Mouse (Mus musculus) c-Kit-positive CD71-positive TER-119-positive erythroid progenitor cells, embryonic 14.5 days (primary cell): Measurements from ENCODE around the gene 2310009B15Rik.

Experiments
- DNase-seq: peaks from one replicate; pipeline ENCODE4 v3.0.0-alpha.2; 2013; ENCODE audit warnings: low spot score

The 2310009B15Rik gene

GRCm38 (mm10) chr1:138856101-138856950, at the start of gene 2310009B15Rik:
2310009B15Rik (minus strand) TSS chr1:138856852.
- peak; percentile 72 for DNase-seq

GRCm38 (mm10) chr1:138906256-138906655, 49.6 kb upstream of the 2310009B15Rik start:
- no peak for DNase-seq

DNA sequence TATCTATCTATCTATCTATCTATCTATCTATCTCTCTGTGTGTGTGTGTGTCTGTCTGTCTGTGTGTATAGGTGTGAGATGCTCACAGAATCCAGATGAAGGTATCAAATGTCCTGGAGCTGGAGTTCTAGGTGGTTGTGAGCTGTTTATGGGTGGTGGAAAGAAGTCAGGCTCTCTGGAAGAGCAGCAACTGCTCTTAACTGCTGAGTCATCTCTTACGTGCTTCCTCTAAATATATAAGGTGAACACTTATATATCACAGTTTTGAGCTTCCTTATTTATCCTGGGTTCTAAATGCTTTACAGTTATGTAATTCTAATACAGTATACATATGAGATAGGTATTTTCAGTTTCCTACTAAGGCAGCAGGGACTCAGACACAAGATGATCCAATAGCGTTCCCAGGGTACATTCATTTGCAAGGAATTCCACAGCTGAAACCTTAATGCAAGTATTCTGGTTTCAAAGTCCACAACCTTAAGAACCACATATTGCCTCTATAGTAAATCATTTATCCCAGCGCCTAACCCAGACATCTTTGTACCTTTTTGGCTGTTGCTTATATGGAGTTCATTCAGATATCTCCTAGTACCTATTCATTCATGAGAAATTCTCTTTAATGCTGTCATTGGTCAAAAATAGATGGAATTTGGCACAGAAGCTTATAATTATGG, 48.6 kb upstream of the 2310009B15Rik start:
- DNase-seq: no peak

- no peak for DNase-seq
Measured at GRCm38 (mm10) chr1:138903894-138904293, 47.2 kb upstream of the 2310009B15Rik start.

- no peak for DNase-seq
Measured at GRCm38 (mm10) chr1:138901431-138902117, 44.9 kb upstream of the 2310009B15Rik start.

DNA sequence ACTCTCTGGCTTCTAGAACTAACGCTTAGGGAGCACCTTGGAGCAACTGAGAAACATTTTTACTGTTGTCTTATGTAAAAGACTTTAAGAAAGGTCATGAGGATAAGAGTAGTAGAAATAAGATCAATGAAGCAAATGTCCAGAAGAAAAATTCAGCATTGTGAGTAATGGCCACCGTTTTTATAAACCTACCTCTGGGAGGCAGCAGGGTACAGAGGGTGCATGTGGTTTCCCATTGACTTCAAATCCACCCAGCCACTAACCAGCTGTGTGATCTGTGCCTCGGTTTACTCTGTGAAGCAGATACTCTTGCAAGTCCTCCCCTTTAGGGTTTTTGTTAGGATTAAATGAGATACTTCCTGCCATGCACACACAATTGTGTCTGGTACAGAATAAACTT, 39.4 kb upstream of the 2310009B15Rik start:
- DNase-seq: no peak

GRCm38 (mm10) chr1:138877470-138878254, 21.0 kb upstream of the 2310009B15Rik start:
- no peak for DNase-seq

- DNase-seq: no peak
Measured at GRCm38 (mm10) chr1:138876371-138877045, 19.9 kb upstream of the 2310009B15Rik start.

- no peak for DNase-seq
Measured at GRCm38 (mm10) chr1:138850823-138851222, 5.8 kb downstream of the 2310009B15Rik start.

DNA sequence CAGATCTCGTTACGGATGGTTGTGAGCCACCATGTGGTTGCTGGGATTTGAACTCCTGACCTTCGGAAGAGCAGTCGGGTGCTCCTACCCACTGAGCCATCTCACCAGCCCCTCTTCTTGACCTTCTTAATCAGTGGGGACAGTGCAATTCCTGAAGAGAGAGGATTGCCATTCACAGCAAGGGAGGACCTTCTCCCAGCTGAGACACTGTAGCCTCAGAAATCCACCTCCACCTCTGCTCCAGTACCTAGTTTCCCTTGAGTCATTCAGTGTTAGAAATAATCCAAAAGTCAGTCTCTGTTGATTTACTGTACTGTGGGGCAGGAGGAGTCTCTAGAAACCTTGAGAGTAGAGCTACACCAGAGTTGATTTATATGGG, 6.5 kb downstream of the 2310009B15Rik start:
- no peak for DNase-seq

DNA sequence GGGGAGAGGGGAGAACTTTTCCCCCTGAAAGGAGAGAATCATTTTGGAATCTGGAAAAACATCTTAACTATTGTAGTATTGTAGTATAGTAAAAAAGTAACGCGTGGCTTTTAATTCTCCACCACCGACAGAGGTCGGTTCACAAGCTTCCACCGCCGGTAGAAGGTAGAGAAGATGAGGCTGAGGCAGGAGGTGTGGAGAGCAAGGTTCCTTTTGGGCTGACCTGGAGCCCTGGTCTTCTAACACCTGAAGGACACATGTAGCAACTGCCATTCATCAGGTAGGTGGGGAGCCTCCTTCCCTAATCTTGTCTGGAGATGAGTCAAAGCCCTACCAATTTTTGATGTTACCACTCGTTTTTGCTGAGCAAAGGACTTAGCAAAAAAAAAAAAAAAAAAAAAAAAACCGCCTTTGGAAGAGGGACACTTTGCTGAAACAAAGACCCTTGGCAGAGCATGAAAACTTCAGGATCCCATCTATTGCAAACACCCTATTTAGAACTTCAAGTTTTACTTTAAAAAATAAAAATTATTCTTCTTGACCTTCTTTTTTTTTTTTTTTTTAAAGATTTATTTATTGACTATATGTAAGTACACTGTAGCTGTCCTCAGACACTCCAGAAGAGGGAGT, 7.0 kb downstream of the 2310009B15Rik start:
- DNase-seq: no peak

DNA sequence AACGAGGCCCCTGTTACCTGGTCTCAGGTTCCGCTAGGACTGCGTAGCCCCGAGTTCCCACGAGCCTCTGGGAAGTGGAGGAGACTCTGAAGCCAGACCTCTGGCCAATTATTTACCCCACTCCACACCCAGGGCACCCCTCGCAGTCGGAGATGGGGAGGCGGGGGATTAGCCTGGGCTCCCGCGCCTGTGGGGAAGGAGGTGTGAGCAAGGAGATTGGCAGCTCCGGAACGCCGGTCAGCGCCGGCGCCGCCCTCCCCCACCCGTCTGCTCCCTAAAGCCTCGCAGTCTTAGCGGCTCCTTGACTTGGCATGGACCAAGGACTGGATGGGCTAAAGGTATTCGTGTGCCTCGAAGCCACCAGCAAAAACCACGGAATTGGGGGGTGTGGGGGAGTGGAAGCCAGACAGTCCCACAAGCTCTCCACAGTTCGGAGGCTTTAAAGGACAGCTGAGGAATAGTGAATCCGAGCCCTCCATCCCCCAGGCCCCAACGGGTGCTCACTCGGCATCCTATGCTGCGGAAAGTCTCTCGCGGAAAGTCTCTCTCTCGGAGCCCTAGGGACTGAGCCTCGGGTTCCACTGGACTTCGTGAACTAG, 8.0 kb downstream of the 2310009B15Rik start, which contains the start of gene Lhx9:
Gene Lhx9, minus strand, starts transcription at position 67 of the 599 bp plus-strand sequence.
- DNase-seq: no peak

GRCm38 (mm10) chr1:138848026-138848425, 8.6 kb downstream of the 2310009B15Rik start:
- DNase-seq: no peak

DNA sequence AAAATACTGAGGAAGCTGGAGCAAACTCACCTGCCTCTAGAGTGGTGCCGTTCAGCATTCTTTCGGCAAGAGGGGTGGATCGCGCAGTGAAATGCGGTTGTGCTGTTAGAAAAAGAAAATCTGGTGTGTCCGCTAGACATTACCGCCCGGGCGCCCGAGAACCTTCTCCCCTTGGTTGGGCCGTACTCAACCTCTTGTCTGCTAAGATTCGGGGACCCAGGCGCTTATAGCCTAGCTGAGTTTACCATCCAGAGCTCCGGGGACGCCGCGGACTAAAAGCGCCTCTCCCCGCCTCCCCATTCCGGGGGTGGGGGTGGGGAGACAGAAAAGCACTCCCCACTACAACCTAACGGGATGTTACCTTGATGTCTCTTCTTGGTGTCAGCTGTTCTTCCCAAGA, 9.5 kb downstream of the 2310009B15Rik start:
- DNase-seq: no peak

DNA sequence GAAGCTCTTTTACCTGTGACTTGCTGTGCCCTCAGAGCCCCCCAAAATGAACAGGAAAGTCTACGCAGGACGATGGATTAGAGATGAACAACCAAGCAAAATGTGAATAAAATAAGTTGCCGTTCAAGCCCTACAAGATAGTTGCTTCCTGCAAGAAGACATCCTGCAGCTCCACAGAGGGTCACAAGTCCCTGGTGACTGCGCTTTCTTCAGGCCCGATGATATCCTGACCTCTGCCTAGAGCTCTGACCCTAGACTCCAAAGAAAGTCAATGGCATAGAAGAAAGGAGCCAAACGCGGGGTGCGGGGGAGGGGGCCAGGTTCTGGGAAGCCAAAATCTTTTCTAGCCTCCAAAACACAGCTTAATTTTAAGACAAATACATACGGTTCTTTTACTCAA, 10.1 kb downstream of the 2310009B15Rik start:
- DNase-seq: no peak

- no peak for DNase-seq
Measured at GRCm38 (mm10) chr1:138846131-138846530, 10.5 kb downstream of the 2310009B15Rik start.

DNA sequence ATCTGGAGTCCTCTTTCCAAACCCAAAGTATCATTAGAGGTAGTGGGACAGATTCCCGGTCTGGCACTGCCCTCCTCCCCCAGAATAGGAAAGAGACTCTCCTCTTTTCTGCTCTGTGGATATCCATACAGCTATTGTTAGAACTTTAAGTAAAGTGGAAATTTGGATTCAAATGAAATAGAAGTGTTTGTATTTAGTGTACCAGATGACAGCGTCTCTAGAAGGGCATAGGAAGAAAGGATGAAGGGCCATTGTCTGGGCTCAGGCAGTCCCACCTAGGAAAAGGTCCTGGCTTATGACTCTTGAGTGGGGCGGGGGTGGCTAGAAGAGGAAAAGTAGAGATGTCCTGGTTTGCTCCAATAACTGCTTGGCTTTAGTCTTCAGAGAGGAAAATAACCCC, 11.2 kb downstream of the 2310009B15Rik start:
- DNase-seq: no peak

DNA sequence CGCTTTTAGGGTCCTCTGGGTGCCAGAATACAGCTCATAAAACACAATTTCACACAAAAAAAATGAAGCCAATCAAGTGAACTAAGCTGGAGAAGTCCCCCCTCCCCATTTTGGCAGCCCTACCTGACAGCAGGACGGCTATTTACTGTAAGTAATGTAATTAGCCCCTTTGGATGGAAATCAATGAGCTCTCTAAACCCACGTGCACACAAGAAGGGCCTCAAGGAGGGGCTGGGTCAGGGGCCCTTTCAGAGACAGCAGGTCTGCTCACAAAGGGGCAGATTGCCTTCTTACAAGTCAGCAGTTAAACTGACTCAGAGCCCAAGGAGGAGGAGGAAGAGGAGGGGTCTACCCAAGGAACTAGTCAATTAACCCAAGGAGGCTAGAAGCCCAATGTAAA, 12.5 kb downstream of the 2310009B15Rik start:
- DNase-seq: no peak

DNA sequence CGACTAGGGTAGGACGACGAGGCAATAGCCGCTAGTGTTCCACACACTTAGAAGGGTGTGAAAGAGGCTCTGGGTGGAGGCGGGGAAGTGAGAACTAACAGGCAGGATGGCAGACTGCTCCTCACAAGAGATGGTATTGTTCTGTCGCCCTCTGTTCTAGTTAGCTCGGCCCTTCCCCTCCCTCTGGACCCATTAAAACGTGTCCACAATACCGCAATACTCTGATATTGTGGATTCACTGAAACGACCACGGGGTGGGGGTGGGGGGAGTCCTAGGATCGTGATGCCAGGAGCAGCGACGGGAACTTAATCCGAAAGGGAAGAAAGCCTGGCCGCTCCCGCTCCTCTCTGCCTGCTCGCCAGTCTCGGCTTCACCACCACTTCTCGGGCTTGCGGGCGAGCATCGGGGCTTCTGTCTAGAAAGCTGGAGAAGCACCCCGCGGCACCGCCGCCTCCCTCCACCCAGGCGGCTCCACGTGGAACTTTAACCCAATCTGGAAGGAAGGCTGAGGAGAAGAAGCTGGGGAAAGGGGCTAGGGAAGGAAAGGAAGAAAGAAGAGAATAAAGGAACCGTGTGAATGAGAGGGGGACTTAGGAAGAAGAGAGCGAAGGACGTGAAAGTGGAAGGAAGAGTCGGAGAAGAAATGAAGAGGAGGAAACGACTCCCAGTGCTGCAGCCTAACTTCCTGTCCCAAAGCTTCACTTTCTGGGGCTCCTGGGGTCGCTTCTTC, 13.1 kb downstream of the 2310009B15Rik start:
- no peak for DNase-seq

- no peak for DNase-seq
Measured at GRCm38 (mm10) chr1:138842756-138843155, 13.9 kb downstream of the 2310009B15Rik start.
